Mouse (Mus musculus): Measurements from ENCODE around the gene Ubxn1.

- no peak for TF ChIP-seq CTCF (conservative IDR thresholded peaks at IDR 0.05; ENCODE audit: low read length)
- TF ChIP-seq POU5F1 (IDR thresholded peaks at IDR 0.05; ENCODE audit: borderline replicate concordance, low read length), result no peak
- TF ChIP-seq NANOG (IDR thresholded peaks at IDR 0.05; ENCODE audit: borderline replicate concordance, low read length), result no peak
Observed at GRCm38 (mm10) chr19:8832971-8833370, 38.3 kb upstream of the Ubxn1 start.
